Mouse (Mus musculus) right cerebral cortex, postnatal 4 days (tissue): ENCODE measurements around the gene Fgf22.
A peak's percentile ranks its signal among the peaks of the same experiment; 100 is the strongest.
"Not testable (repeated sequence)": the region's sequence is repeated elsewhere in the genome, so short reads cannot be mapped to it uniquely, and the experiment has no call there.

Experiments used
- DNase-seq: peaks from one replicate; pipeline ENCODE4 v3.0.0-alpha.2; 2022

Gene Fgf22

DNA sequence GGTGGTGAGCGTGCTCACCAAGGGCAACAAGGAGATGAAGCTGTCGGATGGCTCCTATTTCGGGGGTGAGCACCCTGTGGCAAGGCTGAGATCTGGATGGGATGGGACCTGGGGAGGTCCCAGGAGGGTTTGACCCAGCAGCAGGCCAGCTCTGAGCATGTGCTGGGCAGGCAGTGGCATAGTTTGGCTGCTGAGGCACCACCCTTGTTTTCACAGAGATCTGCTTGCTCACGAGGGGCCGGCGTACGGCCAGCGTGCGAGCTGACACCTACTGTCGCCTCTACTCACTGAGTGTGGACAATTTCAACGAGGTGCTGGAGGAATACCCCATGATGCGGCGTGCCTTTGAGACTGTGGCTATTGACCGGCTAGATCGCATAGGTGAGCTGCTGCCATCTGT, 21.0 kb upstream of the Fgf22 start:
- DNase-seq: no peak

DNA sequence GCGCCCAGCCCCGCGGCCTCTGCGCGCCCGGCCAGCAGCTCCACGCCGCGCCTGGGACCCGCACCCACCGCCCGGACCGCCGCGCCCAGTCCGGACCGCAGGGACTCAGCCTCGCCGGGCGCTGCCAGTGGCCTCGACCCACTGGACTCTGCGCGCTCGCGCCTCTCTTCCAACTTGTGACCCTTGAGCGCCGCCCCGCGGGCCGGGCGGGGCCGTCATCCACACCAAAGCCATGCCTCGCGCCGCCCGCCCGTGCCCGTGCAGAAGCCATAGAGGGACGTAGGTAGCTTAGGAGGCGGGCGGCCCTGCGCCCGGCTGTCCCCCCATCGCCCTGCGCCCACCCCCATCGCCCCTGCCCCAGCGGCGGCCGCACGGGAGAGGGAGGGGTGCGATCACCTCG, 19.5 kb upstream of the Fgf22 start:
- no peak for DNase-seq

DNA sequence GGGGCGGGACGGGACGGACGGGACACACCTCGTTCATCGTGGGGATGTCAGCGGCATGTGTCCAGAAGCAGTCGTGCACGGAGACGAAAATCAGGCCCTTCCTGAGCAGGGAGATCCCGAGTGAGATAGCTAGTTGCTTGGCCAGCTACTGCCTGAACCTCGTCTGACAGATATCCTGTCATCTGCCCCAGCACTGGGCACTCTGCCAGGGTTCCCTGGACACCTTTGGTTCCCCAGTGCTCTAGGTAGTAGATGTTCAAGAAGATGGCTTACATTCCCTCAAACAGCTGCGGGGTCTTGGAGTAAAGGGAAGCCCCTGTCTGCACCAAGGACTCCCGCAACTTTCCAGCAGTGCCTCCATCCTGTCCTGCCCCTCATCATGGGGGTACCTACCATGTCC, 18.2 kb upstream of the Fgf22 start:
- peak; percentile 28 for DNase-seq

DNA sequence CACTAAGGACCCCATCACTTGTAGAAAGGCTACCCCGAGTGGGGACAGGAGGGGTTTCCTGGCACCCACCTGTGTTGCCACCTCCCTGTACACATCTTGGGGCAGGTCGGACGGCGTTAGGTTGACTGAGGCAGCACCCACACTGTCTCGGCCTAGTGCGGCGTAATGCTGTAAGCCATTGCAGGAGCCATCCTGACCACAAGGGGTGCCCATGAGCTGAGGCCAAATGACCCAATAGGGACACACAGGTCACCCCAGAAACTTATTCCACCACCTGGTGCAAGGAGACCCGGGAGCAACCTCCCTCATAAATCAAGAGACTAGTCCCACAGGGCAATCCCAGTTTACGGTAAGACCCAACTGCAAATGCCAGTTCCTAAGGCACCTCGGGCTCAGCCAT, 16.6 kb upstream of the Fgf22 start:
- no peak for DNase-seq

DNA sequence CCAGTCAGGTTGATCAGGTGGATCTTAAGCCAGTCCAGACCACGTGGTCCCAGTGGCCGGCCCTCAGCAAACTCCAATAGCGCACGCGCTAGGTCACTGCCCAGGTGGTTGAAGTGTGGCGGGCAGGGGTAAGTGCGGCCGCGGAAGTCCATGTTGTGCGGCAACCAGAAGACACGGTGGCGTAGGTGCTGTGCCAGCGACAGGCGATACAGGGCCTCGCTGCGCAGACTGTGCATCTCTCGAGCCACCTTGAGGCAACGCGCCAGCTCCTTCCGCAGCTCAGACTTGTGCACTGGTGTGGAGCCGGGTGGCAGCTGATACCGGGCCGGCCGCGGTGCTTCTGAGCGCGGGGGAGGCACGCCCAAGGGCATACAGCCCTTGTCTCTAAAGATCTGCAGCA, 15.6 kb upstream of the Fgf22 start:
- DNase-seq: no peak

DNA sequence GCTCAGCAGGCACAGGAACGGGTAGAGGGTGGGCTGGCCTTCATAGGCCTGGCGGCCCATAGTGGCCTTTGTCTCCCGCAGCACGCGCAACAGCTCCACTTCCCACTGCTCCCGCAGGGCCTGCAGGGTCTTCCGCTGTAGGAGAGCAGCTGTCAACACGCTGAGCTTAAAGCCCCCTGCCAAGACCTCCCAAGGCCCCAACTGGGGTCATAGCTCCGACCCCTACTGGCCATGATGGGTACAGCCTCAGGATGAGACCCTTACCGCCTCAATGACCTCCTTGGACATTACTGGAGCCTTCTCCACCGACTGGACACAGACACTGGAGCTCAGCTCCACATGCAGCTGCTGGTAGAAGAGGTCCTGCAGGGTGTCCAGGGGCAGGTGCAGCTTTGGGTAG, 14.0 kb upstream of the Fgf22 start:
- DNase-seq: no peak

DNA sequence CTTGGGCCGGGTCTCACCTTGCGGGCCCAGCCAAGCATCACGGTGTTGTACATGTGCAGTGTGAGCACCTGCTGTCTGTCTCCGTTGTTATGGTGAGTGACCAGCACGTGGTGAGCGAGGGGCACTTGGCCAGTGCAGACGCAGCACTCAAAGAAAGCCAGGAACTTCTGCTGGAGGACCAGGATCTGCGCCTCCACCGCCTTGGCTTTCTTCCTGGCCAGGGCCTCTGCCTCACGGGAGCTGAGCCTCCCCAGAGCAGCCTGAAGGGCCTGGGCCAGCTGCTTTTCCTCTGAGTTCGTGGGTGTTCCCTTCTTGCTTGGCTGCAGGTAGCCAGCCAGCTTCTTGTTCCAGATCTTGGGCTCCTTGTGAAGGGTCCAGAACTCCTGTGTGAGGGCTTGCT, 11.7 kb upstream of the Fgf22 start:
- DNase-seq: no peak

DNA sequence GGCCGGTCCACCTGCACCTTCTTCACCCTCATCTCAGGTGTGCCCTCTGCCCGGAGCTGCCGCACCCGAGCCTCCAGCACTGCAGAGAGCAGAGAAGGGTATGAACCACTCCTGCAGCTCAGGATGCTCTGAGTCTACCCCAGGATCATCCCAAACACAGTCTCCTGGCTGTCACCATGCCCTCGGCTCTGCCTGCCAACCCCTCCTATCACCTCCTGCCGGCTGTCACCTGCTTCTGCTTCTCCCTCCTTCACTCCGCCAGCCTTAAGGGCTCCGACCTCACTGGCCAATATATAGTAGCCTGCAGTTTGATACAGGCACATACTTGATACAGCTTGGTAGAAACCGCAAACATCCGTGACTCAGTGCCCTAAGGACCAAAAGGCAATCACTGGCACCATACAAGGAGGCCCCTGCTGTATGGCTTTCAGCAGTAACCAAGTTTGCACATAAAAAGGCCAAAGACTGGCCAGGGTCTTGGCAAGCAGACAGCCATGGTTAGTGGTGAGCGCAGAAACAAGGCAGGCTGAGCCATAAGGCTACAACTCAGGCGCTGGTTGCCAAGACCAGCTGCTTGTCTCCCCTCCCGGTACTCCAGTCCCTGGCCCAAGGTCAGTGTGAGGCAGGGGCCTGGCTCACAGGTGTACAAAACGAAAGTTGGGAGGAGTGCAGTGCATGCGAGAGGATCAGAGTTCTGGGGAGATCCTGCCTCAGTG, 11.1 kb upstream of the Fgf22 start:
- DNase-seq: no peak

DNA sequence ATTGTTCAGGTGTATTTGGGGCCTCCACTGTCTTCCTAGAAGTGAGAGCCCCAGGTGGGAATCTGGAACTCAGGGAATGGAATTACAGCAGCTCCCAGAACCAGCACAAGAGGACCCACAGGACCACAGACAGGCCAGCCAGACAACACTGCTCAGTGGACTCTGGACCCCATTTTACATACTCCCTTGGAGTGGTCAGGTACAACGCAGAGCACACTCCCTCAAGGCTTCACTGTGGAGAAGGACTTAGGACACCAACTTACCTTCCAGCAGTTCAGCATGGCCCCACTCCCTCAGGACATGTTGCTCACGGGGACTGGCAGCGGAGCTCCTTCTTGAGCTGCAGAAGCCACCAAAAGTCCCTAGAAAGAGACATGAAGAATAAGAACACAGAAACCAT, 9.5 kb upstream of the Fgf22 start:
- no peak for DNase-seq

DNA sequence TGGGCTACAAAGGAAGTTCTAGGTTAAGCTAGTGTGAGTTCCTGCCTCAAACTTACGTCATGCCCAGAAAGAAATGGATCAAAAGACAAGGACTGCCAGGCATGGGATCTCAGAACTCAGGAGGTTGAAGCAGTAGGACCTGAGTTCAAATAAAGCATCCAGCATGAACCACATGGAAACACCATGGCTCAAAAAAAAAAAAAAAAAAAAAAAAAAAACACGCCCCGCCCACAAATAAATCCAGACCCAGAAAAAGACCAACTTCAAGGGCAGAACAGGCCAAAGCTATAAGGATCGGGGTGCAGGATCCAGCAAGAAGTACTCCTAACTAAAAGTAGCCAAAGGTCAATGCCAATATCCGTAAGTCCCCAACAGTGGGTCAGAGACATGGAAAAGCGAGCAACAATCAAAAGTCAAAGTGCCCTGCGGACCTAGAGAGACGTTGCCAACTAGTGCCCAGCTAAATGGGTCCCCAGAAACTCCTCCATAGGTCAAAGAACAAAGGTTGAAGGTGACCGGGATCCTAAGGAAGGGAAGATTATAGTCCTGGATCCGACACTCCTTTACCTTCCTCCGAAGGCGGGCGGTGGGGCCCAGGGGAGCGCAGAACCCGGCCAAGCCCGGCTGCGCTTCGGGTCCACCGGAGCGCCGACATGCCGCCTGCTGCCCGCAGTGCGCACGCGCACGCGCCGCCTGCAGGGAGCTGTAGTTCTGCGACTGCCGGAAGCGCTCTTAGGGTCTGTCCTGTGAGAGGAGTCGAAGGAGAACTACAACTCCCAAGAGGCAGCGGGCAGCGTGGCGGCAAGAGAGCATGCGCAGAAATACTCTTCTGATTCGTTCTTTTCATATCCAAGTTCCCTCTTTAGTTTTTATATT, 8.7 kb upstream of the Fgf22 start, which contains the start of gene Polrmt:
Gene Polrmt (minus strand): TSS at position 684 of the 876 bp plus-strand sequence.
- peak; percentile 92 for DNase-seq

DNA sequence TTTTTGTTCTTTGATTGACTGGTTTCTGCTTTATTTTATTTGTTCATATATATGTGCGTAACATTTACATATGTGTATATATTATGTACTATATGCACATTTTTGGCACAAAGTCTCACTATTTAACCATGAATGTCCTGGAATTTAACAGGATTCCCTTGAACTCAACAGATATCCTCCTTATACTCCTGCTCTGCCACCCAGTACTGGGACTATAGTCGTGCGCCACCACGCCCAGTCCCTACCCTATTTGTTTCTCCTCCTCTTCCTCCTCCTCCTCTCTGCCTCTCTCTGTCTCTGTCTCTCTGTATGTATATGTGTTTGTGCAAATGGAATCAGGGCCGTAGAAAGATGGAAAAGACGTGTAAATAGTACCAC, 8.1 kb upstream of the Fgf22 start:
- DNase-seq: no peak

DNA sequence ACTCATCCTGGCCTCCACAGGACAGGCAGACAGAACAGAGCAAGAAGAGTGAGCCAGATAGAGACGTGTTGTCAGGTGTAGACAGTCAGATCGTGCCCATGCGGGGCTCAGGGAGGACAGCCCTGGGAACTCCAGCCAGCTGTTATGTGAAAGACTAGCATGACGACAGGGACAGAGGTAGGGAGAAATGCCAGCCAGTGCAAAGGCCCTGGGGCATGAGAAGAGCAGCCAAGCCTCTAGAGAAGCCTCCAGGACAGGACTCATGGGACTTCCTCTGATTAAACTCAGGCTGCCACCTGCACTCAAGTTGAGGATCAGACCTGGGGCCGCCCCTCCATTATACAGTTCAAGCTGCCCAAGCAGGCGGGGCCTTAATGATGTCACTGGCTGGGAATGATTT, 6.4 kb upstream of the Fgf22 start:
- DNase-seq: no peak

DNA sequence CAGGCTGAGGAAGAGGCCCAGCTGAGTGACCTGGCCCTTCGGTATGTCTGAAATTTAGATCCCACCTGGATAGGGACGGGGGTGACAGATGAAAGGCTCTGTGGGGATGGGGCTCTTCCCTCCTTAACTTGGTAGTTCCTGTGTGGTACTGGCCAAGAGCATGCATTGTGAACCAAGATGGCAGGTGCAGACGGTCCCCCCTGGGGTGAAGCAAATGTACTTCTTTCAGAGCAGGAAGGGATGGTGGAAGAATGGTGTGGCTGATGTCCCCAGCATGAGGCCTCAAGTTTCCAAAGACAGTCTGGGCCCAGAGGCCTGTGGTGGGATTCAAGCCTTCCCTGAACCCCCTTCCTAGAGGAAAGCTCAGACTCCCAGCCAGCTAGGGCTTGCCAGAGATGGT, 978 bp downstream of the Fgf22 start:
- no peak for DNase-seq

DNA sequence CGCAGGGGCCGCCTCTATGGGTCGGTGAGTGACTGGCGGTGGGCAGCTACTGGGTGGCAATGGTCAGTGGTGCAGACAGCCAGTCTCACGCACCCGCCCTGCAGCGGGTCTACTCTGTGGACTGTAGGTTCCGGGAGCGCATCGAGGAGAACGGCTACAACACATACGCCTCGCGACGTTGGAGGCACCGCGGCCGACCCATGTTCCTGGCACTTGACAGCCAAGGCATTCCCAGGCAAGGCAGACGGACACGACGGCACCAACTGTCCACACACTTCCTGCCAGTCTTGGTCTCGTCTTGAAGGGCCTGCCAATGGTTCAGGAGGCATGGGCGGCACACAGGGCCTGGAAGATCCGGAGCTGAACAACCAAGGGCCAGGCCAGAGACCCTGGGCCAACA, 1.8 kb downstream of the Fgf22 start:
- no peak for DNase-seq

DNA sequence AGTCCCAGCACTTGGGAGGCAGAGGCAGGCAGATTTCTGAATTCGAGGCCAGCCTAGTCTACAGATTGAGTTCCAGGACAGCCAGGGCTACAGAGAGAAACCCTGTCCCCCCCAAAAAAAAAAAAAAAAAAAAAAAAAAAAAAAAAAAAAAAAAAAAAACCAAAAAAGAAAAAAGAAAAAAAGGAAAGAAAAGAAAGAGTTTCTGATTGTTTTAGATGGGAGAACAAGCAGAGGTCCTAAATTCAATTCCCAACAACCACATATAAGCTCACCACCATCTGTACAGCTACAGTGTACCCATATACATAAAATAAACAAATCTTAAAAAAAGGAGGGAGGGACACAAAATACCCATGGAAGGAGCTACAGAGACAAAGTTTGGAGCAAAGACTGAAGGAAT, 4.8 kb downstream of the Fgf22 start:
- DNase-seq: not testable (repeated sequence)

DNA sequence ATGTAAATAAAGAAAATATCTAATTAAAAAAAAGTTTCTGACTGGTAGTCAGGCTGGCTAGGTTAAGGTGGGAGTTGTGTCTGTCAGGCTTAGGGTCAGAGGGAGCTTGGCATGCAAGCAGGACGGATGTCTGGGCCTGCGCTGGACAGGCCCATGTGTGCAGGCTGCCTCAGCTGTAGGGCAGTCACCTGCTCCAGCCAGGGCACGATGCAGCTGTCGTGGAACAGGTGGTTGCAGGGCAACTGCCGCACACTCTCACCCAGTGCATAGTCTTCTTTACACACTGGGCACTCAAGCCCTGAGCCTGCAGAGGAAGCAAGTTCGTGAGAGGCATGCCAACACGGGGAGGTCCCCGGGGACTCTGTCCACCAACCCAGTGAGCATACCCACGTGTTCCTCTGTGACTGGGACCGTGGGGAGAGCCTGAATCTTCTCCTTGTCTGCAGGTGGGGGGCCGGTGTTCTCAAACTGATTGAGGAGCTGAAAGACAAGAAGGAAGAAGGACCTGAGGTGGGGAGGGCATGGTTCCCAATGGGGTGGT, 5.8 kb downstream of the Fgf22 start:
- DNase-seq: no peak

DNA sequence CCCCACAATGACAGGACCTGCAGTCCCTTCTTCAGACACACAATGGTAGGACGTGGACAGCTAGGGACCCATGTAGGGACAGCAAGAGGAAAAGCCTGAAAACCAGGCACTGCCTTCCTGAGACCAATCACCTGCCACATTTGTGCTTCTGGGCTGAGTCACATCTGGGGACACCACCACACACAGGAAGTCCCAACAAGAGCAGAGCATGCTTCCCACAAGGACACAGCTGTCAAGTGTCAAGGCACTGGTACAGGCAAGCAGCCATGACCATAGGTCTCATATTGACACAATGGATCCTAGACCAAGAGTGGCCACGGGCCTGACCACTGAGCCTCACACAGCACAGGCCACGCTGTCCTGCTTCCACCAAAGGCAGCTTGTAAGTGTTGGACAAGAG, 8.0 kb downstream of the Fgf22 start:
- no peak for DNase-seq

DNA sequence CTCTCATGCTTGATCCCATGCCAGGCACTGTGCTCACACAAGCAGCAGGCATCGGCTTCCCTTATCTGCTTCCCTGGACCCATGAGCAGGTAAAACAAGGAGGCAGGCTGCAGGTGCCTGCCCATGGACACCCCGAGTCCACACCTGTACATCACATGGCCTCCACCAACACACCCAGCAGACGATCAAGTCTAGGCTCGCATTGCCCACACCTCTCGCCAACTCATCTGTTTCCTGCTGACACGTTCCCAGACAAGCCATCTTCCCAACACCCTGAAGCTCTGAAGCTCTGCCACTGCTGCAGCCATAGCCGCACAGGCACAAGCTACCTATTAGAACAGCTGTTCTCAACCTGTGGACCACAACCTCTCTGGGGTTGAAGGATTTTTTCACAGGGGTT, 9.4 kb downstream of the Fgf22 start:
- no peak for DNase-seq

DNA sequence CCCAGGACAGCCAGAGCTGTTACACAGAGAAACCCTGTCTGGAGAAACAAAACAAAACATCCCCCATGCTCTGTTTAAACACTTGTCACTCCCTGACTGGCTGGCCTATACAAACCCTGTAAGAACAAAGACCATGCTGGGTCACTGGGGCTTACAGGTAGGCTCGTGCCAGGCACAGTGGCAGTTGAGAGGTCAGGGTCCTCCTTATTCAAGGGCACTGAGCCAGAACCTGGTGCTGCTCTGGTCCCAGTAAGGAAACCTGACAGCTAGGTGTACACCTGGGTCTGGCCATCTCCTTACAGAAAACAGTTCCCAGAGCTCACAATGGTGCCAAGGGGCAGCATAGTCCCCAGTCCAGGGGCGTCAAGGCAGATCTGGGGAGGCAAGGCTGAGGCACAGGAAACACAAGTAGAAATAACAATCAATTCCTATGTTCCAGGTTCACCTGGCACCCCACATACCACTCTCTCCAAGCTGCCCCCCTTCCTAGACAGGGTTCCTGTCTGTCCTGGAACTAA, 10.4 kb downstream of the Fgf22 start:
- DNase-seq: no peak

DNA sequence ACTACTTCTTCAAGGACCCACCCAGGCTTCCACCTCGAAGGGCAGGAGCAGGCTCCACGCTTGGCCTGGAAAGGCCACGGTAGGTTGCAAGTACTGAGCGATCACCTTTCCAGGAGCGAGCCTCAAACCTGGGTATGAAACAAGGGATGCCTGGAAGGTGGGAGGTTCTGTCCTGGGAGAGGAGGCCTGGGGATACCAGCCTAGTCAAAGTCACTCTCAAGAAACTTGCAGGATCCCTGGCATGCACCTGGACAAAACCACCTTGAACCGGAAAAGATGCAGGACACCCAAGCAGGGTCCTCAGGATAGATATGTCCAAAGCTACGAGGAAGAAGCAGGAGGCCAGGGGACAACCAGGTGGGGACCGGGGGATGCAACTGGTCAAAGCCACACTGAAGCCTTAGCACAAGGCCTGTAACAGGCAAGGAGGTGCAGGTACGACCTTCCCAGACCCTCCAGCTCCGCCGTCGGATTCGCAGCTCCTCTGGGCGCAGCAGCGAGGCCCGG, 11.2 kb downstream of the Fgf22 start:
- no peak for DNase-seq

DNA sequence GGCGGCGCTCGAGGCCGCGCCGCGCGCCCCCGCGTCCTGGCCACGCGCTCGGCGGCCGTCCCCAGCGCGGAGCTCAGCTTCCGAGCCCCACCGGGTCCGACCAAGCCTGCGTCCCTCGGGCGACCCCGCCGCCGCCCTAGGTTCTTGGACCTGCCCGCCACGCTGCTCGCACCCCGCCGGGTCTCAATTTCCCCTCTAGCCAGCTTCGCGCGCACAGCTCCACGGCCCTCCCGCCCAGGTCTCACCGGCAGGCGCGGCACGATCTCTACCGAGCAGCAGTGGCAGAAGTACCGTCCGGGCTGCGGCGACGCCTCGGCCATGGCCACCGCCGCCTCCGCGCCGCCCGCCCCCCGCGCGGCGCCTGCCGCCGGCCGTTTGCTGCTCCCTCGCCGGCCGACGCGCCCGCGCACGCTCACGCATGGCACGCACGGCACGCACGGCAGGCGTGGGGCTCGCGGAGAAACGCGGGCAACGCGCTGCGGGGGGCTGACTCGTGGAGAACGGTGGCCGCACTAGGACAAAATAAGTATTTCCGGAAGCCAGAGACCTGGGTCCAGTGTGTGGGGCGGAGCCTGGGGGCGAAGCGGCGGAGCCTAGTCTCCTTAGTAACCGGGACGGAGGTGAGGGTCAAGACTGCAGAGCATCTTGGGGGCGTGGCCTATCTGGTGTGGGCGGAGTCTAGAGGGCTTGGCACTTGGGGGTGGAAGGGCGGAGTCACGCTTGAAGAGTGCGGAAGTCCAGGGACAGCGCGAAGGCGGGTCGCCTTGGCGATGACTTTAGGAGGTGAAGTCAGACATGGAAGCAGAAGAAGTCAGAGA, 11.8 kb downstream of the Fgf22 start, which contains the start of gene Rnf126:
Gene Rnf126 (minus strand): TSS at position 445 of the 818 bp plus-strand sequence.
- peak; percentile 97 for DNase-seq

DNA sequence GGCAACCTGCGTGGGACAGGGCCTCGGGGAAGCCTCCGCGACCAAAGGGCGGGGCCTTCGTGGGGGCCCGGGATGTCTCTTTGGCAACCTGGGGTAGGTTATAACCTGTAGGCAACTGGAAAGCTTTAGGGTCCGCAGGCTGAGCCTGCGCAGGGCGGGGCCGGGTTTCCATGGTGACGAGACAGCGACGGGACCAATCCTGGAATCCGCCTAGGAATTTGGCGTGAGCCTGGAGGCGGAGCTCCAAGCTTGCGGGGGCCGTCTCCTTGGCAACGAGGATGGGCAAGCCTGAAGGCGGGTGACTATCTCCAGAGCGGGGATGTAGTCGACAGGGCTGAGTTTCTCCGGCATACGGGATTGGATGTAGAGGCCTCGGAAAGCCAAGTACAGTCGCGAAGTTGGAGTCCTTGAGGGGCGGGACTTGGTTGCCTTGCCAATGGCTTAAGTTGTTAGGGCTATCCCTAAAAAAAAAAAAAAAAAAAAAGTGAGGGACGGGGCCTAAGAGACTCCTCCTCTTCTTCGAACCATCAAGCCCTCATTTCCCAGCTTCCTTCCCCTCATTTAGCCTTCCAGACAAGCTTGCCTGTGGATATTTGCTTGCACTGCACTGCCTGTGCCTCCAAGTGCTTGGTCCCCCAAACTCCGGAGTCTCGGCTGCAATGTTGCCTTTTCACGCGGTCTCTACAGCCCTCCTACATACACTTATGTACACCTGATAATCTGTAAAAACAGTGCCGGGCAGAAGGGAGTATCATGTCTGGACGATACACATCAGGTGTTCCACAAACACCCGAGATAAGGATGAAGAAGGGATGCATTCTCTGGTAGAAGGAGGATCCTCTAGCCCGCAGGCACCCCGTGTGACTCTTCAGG, 12.7 kb downstream of the Fgf22 start:
- DNase-seq: peak; percentile 95
